Mouse (Mus musculus) retina, embryonic 14.5 days (tissue): Measurements from ENCODE around the gene Gm5286.
"Not testable (repeated sequence)": the region's sequence is repeated elsewhere in the genome, so short reads cannot be mapped to it uniquely, and the experiment has no call there.

Source experiments
- DNase-seq: peaks from one replicate; pipeline ENCODE4 v3.0.0-alpha.2; 2015; ENCODE audit warnings: low spot score

Gene Gm5286

DNA sequence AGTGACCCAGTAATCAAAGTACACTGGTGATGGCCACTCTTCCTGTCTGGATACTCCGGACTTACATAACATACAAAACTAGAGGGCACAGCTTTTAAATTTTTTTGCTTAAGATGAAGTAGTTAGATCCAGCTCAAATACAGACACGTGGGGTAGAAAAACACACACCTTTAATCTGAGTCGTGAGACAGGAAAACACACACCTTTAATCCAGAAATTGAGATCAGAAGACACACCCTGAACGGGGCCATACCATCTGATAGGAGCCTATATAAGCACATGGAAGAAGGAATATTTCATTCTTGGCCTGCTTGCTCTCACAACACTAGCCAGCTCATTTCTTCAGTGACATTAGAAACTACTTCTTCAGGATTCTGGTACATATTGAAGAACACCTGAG, at the start of gene Gm5286:
TSS of gene Gm5286 (plus strand) at position 301 of the 400 bp plus-strand sequence.
- not testable (repeated sequence) for DNase-seq

DNA sequence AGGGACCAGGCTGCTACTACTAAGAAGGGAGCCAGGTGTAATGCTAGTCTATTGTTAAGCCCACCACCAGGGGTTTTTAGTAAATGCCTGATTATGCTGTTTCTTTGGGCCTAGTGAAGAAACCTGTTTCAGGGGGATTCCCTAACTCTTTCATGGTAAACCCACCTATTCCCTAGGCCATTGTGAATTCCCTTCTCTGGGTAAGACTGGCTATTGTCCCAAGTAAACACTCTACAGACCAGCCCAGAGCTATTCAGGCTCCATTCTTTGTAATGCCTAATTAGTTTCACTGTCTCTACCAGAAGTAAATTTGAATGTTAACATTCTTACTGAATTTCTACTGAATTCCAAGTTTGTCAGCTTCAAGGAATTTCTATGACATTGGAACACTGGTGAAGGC, 29.2 kb upstream of the Gm5286 start:
- DNase-seq = not testable (repeated sequence)

- not testable (repeated sequence) for DNase-seq
Measured at GRCm38 (mm10) chr3:94178093-94178492, 18.4 kb upstream of the Gm5286 start, which contains the start of gene Gm10696. Gene Gm10696, minus strand, starts transcription at chr3:94178193.
